Mouse (Mus musculus) telencephalon, adult 2 months (tissue): Measurements from ENCODE around the gene Fam180a.
A peak's percentile ranks its signal among the peaks of the same experiment; 100 is the strongest.
"Not testable (repeated sequence)": the region's sequence is repeated elsewhere in the genome, so short reads cannot be mapped to it uniquely, and the experiment has no call there.

Experiments used
- DNase-seq: peaks from one replicate; pipeline ENCODE4 v3.0.0-alpha.2; 2011; ENCODE audit warnings: low read depth, low spot score

Fam180a gene

GRCm38 (mm10) chr6:35326111-35326515 lies at the start of gene Fam180a:
Fam180a (minus strand) TSS chr6:35326141.
- peak; percentile 19 for DNase-seq

GRCm38 (mm10) chr6:35374052-35374451 lies 48.1 kb upstream of the Fam180a start:
- DNase-seq: no peak

GRCm38 (mm10) chr6:35370356-35370755 lies 44.4 kb upstream of the Fam180a start:
- no peak for DNase-seq

GRCm38 (mm10) chr6:35369578-35370282 lies 43.8 kb upstream of the Fam180a start:
- not testable (repeated sequence) for DNase-seq

DNA sequence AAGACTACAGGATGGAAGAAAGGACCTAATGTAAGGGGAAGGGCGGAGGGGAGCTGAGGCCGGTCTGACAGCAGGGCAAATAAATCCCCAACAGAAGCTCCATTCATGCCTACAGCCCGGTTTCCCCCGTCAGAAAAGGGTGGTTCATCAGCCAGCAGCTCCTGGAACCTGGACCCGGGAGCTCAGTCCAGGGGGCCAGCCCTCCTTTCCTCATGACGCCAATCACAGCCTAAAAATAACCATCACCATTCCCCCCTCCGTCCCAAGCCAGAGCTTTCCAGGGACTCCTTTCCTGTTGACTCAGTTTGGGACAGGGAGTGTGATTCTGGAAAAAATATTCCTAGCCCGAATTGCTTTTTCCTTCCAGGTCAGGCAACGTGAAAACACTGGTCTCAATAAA lies 36.7 kb upstream of the Fam180a start:
- DNase-seq: no peak

GRCm38 (mm10) chr6:35355320-35355719 lies 29.4 kb upstream of the Fam180a start:
- peak; percentile 23 for DNase-seq

- DNase-seq: peak; percentile 26
Measured at GRCm38 (mm10) chr6:35354622-35354998, 28.7 kb upstream of the Fam180a start.

DNA sequence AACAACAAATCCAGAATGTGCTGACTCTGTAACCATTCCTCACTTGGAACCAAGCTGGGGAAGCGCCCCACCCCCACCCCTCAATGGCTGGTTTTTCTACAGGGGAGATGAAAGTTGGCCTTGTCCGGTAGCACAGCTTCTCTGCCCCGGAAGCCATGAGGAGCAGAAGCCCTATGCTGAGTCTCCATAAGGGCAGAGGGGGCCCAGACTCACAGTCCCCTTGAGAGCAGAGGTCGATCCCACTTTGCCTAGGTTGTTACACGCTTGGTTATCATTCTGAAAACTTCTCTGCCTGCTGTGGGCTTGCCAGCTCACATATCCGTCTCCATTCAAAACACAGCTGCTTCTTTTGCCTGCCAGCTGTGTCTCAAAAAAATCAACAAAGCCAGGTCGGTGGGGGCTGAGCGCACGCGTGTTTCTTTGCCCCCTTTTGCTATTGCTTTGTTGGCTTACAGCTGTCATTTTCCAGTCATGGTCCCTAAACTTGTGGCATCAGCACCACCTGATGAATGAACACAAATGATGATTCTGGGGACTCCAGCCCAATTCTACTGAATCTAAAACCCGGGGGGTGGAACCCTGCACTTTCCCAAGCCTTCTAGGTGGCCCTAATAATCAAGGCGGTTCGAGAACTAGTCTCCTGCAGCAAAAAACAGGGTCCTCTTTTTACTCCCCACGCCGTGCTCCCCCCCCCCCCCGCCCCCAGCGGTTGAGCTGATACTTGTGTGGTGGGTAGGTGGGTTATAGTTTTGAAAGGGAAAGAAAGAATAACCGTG lies 28.1 kb upstream of the Fam180a start:
- DNase-seq: no peak

DNA sequence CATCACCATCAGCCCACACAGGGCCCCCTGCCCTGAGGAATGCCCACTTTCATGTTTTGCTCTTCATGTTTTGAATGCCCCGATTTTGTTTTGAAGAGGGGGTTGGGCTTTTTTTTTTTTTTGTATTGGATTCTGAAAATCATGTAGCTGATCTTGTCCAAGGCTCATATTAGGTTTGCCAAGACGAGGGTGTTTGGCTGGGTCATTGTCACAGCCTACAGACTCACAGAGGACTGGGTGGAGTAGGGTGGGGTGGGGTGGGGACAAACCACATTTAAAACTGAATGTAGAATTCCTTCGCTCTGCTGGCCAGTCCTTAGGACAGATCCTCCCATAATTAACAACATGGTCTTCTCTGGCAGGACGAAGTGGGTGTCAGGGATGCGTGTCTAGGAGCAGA lies 27.5 kb upstream of the Fam180a start:
- no peak for DNase-seq

GRCm38 (mm10) chr6:35352867-35353266 lies 26.9 kb upstream of the Fam180a start:
- DNase-seq: no peak

DNA sequence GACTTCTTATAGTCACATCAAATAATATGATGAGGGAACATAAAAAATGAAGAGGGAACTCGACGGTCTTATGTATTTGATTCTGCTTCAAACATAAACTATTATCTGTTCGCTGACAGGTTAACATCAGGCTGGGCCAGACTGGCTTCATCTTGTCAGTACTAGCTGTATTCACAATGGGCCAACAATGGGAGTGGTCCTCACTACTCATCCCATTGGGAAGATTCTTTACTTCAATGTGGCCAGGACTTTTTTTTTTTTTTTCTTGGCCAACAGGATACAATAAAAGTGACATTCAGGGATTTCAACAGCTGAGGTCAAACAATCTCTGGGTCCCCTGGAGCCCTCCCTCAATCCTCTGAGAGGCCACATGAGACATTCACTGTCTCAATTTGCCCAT lies 25.9 kb upstream of the Fam180a start:
- no peak for DNase-seq

- DNase-seq: no peak
Measured at GRCm38 (mm10) chr6:35349784-35350183, 23.8 kb upstream of the Fam180a start.

- DNase-seq: no peak
Measured at GRCm38 (mm10) chr6:35338640-35339039, 12.7 kb upstream of the Fam180a start.

DNA sequence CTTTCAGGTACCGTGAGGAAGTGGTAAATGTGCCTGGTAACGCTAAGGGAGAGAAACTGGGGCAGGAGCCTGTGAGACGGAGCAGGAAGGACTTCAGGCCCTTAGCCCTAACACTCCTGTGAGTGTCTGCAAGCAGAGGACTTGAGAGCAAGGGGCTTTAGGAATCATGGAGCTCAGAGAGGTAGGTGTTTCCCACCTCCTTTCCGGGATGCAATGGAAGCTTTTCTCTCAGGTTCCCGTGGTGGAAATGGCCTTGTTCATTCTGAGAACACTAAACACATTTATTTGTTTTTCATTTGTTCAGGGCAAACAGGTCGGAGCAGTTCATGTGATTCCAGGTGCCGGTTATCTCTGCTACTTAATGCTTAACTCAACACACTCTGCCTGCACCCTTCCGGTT lies 11.9 kb upstream of the Fam180a start:
- no peak for DNase-seq

GRCm38 (mm10) chr6:35335452-35335851 lies 9.5 kb upstream of the Fam180a start:
- DNase-seq: no peak

DNA sequence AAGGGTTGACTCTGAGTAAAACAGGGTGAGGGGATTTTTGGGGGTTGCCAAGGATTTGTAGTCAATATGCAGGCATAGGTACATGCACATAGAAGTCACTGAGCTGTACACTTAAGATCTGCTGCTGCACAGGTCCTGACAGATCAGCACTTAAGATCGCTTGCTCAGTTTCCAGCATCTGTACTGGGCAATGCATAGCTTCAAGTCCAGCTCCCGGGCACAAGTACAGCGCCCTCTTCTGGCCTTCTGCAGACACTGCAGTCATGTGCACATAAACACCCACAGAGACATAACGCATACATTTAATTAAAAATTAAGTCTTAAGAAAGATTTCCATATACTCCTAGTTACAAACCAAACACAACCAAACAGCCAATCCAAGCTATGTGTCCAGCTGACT lies 8.3 kb upstream of the Fam180a start:
- no peak for DNase-seq

GRCm38 (mm10) chr6:35333632-35334031 lies 7.7 kb upstream of the Fam180a start:
- DNase-seq: no peak

DNA sequence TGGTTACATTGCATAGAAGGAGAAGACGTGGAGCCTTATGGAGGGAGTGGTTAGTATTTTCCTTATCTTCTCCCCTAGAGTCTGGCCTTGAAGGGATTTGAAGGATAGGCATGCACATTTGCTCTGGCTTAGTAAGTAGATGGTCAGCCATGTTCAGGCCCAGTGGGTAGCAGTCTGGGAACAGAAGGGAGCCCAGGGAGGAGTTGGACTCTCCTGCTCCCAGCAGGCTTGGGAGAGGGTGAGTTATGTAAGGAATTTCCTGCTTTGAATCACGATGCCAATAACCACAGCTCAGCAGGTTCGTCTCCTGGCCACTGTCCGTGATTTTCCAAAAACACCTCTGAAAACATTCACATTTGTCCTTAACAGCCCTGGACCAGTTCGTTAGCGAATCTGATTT lies 4.9 kb upstream of the Fam180a start:
- no peak for DNase-seq

- DNase-seq: no peak
Measured at GRCm38 (mm10) chr6:35329956-35330355, 4.0 kb upstream of the Fam180a start.

DNA sequence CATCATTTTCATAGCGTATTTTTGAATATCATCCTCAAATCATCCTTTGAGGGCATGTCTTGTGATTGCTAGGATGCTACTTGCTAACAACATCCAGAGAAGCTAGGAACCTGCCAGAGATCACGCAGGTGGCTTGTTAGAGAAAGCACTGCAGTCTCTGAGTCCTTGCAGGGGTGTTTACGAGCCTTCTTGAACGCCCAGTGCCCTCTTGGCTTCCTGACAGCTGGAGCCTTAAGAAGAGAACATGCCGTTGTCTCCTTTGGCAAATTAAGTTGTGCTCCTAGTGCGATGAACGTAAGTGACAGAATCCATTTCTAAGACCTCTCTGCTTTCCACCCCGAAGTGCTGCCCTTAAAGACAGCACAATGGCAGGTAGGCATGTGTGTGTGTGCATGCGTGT lies 1.6 kb downstream of the Fam180a start:
- DNase-seq: no peak

DNA sequence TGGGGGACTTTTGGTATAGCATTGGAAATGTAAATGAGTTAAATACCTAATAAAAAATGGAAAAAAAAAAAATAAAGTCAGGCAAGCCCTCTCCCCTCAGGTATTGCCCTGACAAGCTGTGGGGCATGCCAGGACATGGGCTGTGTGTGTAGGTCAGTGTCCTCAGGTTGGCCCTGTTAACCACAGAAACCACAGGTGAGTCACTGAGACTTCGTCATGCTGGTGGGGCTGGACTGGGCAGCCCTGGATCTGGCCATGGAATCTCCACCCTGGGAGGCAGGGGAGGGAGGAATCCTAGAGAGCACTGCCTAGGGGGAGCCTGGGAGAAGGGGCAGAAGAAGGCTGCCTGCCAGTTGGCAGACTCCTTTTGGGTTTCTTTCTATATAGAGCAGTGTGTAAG lies 2.9 kb downstream of the Fam180a start:
- DNase-seq: no peak

DNA sequence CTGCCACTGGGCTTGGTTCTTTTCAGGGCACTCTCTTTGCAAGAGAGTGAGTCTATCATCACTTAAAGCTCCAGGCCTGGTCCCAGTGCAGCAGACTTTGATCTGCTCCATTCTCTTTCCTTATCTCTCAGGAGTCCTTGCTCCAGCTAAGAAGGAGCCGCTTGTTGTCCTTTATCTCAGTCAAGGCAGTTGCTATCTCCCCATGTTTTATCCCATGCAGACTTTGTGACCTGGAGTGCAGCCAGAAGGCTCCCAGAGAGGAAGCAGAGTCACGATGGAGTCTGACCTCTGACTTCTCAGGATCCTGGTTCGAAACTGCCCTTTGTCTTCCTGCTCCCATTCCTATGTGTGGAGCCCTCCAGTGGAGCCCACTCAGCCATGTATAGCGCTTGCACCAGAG lies 4.8 kb downstream of the Fam180a start:
- no peak for DNase-seq

DNA sequence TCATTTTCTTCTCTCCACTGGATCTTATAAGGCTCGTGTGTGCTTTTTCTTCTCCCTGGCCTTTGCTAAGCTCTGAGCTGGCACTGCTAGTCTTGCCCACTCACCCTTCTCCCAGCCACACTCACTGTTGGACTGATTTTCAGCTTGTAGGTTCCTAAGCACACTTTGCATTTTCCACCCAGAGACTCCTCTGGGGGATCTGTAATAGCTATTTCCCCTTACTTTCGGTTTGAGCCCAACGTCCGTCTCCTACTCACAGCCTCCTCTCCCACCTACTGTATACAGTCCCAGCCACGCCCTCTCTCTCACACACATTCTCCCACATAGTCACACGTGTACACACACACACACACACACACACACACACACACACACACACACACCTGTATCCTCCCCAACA lies 6.1 kb downstream of the Fam180a start:
- no peak for DNase-seq
